Mouse (Mus musculus) heart, embryonic 14.5 days (tissue): ENCODE results near the gene Cadps. TPM values are rescaled to one million over a fixed set of nuclear protein-coding genes. Genes with fewer than 3 reads are reported as not detected.

ENCODE experiments used
- ATAC-seq: fragments of 200-750 bp; cut with Nextera tagmentation; 2 replicates; pipeline ENCODE4 v1.8.0; 2017; ENCODE audit warnings: low read depth, moderate TSS enrichment; ENCODE audit not compliant: insufficient number of reproducible peaks, insufficient read depth, low FRiP score
- H3K27ac ChIP-seq, 2 experiments: fragments of 200-500 bp in 1 of 2; fragments of 300-500 bp in 1 of 2; sonication (generic) in 1 of 2; replicated peaks in 1 of 2; 2 replicates each; pipeline ENCODE4 v1.5.1; 2012 to 2014; ENCODE audit warnings: low read depth in 2 of 2, low read length in 2 of 2, control low read depth in 1 of 2, mild to moderate bottlenecking in 1 of 2, mixed read lengths in 1 of 2; ENCODE audit not compliant: control insufficient read depth in 1 of 2, insufficient read depth in 1 of 2
- H3K27me3 ChIP-seq: fragments of 300-500 bp; sonication (generic); 2 replicates; pipeline ENCODE4 v1.6.1; 2014; ENCODE audit warnings: mild to moderate bottlenecking, low read length, control low read depth; ENCODE audit not compliant: control insufficient read depth, insufficient read depth
- H3K36me3 ChIP-seq: fragments of 300-500 bp; sonication (generic); 2 replicates; pipeline ENCODE4 v1.6.1; 2014; ENCODE audit warnings: mild to moderate bottlenecking, control low read depth, low read length, mixed read lengths; ENCODE audit not compliant: control insufficient read depth, insufficient read depth
- H3K4me1 ChIP-seq, 2 experiments: fragments of 200-500 bp in 1 of 2; fragments of 300-500 bp in 1 of 2; sonication (generic) in 1 of 2; 2 replicates each; pipeline ENCODE4 v1.6.1; 2012 to 2014; ENCODE audit warnings: low read length in 2 of 2, control low read depth in 1 of 2, mixed read lengths in 1 of 2; ENCODE audit not compliant: control insufficient read depth in 2 of 2, insufficient read depth in 2 of 2
- H3K4me2 ChIP-seq: fragments of 300-500 bp; sonication (generic); 2 replicates; pipeline ENCODE4 v1.6.1; 2014; ENCODE audit warnings: mild to moderate bottlenecking, low read length
- H3K4me3 ChIP-seq, 2 experiments: fragments of 200-500 bp in 1 of 2; fragments of 300-500 bp in 1 of 2; sonication (generic) in 1 of 2; 2 replicates each; pipeline ENCODE4 v1.5.1; 2012 to 2014; ENCODE audit warnings: low read length in 2 of 2, mild to moderate bottlenecking in 2 of 2, control low read depth in 1 of 2, low read depth in 1 of 2, moderate library complexity in 1 of 2; ENCODE audit not compliant: control insufficient read depth in 1 of 2, insufficient read depth in 1 of 2
- H3K9ac ChIP-seq: fragments of 300-500 bp; sonication (generic); 2 replicates; pipeline ENCODE4 v1.6.1; 2014; ENCODE audit warnings: mild to moderate bottlenecking, low read length
- H3K9me3 ChIP-seq: fragments of 300-500 bp; sonication (generic); 2 replicates; pipeline ENCODE4 v1.6.1; 2016; ENCODE audit warnings: low read length, control low read depth; ENCODE audit not compliant: control insufficient read depth
- WGBS: fragments of 180-500 bp; shearing (Covaris S2); extraction: QIAGEN DNeasy Blood & Tissue Kit; methylation state at CpG from one replicate; pipeline ENCODE4 v1.1.7; 2014; 5-methylcytosine and 5-hydroxymethylcytosine counted together
- polyA plus RNA-seq: library from polyadenylated mRNA; unstranded; fragments of >200 nt; fragmentation: Nextera tagmentation; extraction: Ambion mirVana; gene quantifications from 2 replicates; pipeline ENCODE4 v1.2.1, GENCODE M21; 2014

Cadps gene
- polyA plus RNA-seq, 1 experiment from 2014 or later = 1.5 TPM

DNA sequence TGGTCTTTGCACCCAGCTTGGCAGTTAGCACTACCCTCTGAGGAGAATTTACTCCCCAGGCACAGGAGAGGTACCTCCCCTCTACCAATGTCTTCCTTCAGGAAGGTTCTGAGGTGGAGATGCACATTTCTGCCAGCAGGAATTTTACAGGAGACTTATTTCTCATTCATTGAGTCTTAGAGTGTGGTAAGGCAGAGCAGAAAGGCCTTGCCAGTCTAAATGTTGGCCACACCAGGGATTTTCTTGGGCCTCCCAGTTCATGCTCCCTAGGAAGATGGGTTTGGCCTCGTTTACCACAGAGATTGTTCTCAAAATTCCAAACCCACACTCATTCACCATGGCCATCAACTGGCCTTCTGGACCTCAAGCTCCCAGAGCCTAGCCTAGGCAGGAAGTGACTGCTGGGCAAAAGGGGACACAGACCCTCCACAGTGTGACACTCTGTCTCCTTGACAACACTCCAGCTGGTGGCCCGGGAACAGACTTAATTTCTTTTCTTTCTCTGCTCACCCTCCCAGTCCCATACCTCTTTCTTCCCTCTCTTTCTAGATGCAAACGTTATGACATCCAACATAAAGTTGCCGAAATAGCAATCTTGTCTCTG, 434.6 kb downstream of the Cadps start:
- WGBS = 41% methylated on average over 4 of the region's 4 CpGs
- Histone ChIP-seq H3K36me3 (no peaks in the 10 kb centered on the region), H3K9ac (no peak overlapping the region), H3K27me3 (no peaks in the 10 kb centered on the region), H3K9me3 (no peaks in the 10 kb centered on the region), H3K4me3 (no peak overlapping the region), H3K4me1 (peaks cover 0 to 4% of the 10 kb centered on the region in 2 experiments; a peak in 2 of 4 replicates), H3K27ac (no peak overlapping the region), H3K4me2 (no peak overlapping the region)
- no peak for ATAC-seq

GRCm38 (mm10) chr14:12387176-12387575, 435.7 kb downstream of the Cadps start:
- Histone ChIP-seq H3K9me3 (no peaks in the 10 kb centered on the region), H3K9ac (no peak overlapping the region), H3K4me3 (no peak overlapping the region), H3K4me1 (peaks cover 0 to 4% of the 10 kb centered on the region in 2 experiments; a peak in 2 of 4 replicates), H3K27ac (no peak overlapping the region), H3K27me3 (no peaks in the 10 kb centered on the region), H3K36me3 (no peaks in the 10 kb centered on the region), H3K4me2 (no peak overlapping the region)
- 61% methylated on average over 6 of the region's 6 CpGs for WGBS
- no peak for ATAC-seq

DNA sequence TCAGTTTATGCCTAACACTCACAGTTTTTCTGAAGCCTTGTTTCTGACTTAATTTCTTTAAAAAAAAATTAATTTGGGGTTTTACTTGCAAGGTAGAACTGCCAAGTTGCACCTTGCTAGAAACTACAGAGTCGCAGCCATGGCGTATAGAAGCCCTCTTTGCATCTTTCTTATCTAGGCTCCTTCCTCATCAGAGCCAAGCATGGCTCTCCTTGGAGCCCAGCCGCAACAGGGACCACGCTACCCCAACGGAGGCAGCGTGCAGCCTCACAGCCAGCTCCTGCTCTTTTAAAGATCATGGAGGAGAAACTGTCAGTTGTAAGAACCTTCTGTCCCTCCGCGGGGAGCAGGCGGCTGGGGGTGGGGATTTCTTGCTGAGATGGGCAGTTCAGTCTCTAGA, 445.0 kb downstream of the Cadps start:
- 12% methylated on average over 9 of the region's 9 CpGs for WGBS
- Histone ChIP-seq H3K27ac (no peak overlapping the region), H3K36me3 (no peaks in the 10 kb centered on the region), H3K4me2 (0 out of 2 replicates have a peak overlapping the region, but pooled peaks have one; percentile 2), H3K9me3 (no peaks in the 10 kb centered on the region), H3K27me3 (no peaks in the 10 kb centered on the region), H3K4me1 (peaks cover 0 to 2% of the 10 kb centered on the region in 2 experiments; a peak in 1 of 4 replicates), H3K9ac (no peak overlapping the region), H3K4me3 (no peak overlapping the region)
- no peak for ATAC-seq

DNA sequence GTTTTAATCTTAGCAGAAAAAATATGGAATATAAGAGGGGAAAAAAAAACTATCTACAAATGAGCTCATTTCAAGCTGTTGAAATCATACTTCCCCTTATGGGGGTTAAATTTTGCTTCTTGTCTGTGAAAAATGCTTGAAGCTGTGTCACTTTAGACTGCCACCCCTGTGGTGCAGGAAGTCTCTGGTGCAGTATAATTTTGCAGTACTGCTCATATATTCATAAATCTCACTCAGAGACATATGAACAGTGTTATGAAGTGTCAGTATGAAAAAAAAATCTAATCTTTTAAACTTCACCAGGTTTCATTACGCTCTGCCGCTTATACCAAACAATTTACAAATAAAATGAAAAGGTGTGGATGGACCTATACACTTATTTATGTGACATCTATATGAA, 445.6 kb downstream of the Cadps start:
- H3K9ac ChIP-seq = no peak overlapping the region
- H3K4me3 ChIP-seq = no peak overlapping the region
- 92% methylated on average over 2 of the region's 2 CpGs for WGBS
- H3K4me2 ChIP-seq = no peak overlapping the region
- peaks cover 0 to 2% of the 10 kb centered on the region in 2 experiments; a peak in 1 of 4 replicates for H3K4me1 ChIP-seq
- no peak overlapping the region for H3K27ac ChIP-seq
- ATAC-seq = no peak
- no peaks in the 10 kb centered on the region for H3K9me3 ChIP-seq
- no peaks in the 10 kb centered on the region for H3K36me3 ChIP-seq
- no peaks in the 10 kb centered on the region for H3K27me3 ChIP-seq

DNA sequence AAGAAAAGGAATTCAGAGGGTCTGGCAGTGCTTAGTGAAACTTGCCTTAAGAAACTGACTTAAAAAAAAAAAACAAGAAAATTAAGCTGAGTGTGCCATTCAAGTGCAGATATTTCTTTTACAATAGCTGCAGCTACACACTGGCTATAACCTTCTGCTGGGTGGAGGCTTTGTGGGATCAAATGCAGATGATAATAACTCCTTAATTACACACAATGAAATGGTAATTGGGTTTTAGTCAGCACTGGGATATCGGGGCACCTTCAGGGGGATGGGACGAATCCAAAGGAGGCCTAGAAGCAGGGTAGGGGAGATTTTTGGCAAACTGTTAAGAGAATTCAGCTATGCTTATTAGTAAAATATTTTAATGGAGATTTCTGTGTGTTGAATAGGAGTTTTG, 447.4 kb downstream of the Cadps start:
- Histone ChIP-seq H3K4me2 (no peak overlapping the region), H3K4me3 (no peak overlapping the region), H3K9ac (no peak overlapping the region), H3K36me3 (no peaks in the 10 kb centered on the region), H3K9me3 (no peaks in the 10 kb centered on the region), H3K27ac (no peak overlapping the region), H3K4me1 (peaks cover 0 to 2% of the 10 kb centered on the region in 2 experiments; a peak in 1 of 4 replicates), H3K27me3 (no peaks in the 10 kb centered on the region)
- no peak for ATAC-seq
- 77% methylated on average over 2 of the region's 2 CpGs for WGBS

DNA sequence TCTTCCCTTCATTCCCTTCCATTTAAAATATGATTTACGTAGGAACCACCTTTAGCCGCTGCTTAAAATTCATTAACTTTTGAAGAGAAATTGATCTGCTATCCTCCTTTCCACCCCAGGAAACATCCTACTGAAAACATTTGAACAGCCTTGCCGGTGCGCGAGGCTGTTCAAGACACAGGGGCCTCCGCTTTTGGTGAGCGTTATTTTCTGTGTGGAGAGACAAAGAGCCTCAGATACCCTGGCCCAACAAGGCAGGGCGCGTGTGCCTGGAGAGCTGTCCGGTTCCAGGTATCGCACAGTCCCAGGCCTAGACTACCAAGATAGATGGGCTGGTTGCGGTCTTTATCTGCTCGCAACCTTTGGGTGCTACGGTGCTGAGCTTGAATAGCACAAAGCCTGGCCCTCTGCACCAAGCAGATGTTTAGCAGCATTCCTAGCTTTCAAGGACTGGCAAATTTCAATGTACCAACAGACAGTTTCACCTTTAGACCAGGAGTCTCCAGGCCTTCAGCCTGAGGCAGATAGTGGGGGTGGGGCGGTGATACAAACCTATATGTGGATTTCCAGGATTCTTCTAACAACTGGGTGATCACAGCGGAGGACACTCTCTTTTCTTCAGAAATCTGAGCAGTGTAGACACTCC, 472.5 kb downstream of the Cadps start:
- peaks cover 94% of the 10 kb centered on the region for H3K27me3 ChIP-seq
- H3K9me3 ChIP-seq = no peaks in the 10 kb centered on the region
- no peak overlapping the region for H3K9ac ChIP-seq
- ATAC-seq = no peak
- WGBS = 10% methylated on average over 16 of the region's 16 CpGs
- no peak overlapping the region for H3K4me3 ChIP-seq
- no peak overlapping the region for H3K4me2 ChIP-seq
- H3K36me3 ChIP-seq = no peaks in the 10 kb centered on the region
- no peak overlapping the region for H3K27ac ChIP-seq
- H3K4me1 ChIP-seq = peaks cover 0 to 7% of the 10 kb centered on the region in 2 experiments; a peak in 1 of 4 replicates

- H3K4me1 ChIP-seq = peaks cover under 1 to 15% of the 10 kb centered on the region in 2 experiments; a peak in 3 of 4 replicates
- no peak overlapping the region for H3K9ac ChIP-seq
- H3K27me3 ChIP-seq = peaks cover 98% of the 10 kb centered on the region
- no peak overlapping the region for H3K4me2 ChIP-seq
- no peak overlapping the region for H3K4me3 ChIP-seq
- no peak overlapping the region for H3K27ac ChIP-seq
- ATAC-seq = no peak
- 12% methylated on average over 15 of the region's 15 CpGs for WGBS
- no peaks in the 10 kb centered on the region for H3K36me3 ChIP-seq
- H3K9me3 ChIP-seq = no peaks in the 10 kb centered on the region
These were observed 473.4 kb downstream of the Cadps start for GRCm38 (mm10) chr14:12349334-12350090.
